ENCODE assay signal across 9 mouse cellular contexts in genomic region chr5:135276597-135276996, GRCm38 (mm10). TPM values are rescaled to one million over a fixed set of nuclear protein-coding genes. Genes with fewer than 3 reads are reported as not detected.
DNase-seq lines count a peak whose midpoint lies in the region; ATAC-seq and TF ChIP-seq lines count a peak whose summit lies in the region.
"Had no signal": no experiment of that assay in that cellular context is flagged by ENCODE, and none has a peak within 500 bp of the region (broad histone marks: within the 10 kb centered on the region; RNA-seq: fewer than 3 reads in every experiment).

No protein-coding gene starts in this region.

- DNase-seq in liver, embryonic 11.5 days (ENCODE audit: low spot score) = no peak
- DNase-seq in liver = no peak
- DNase-seq in forebrain, embryonic 10.5 days (ENCODE audit: extremely low spot score, low spot score) = peak; percentile 38
- peak; percentile 43 for DNase-seq in retina, embryonic 14.5 days (ENCODE audit: low spot score)
- no peak for DNase-seq in left cerebral cortex, adult 2 months (ENCODE audit: extremely low spot score in 1 of 2, low spot score in 2 of 2)
- DNase-seq in urinary bladder, postnatal 14 days (ENCODE audit: low spot score) = no peak
- DNase-seq in left cerebral cortex, adult 8-10 months (ENCODE audit: low spot score in 2 of 2) = no peak
- DNase-seq: kidney, adult 9 months had no signal

- intact Hi-C loops in left cerebral cortex, adult 2 months (cut with DNase I) = loop anchor here (10.0 kb wide), 1 partner anchor 1662 kb away; no protein-coding TSS in a partner anchor

- peak overlapping the region; percentile 41 for H3K4me2 ChIP-seq in liver, embryonic 11.5 days
- peak overlapping the region; percentile 58 for H3K4me2 ChIP-seq in limb, embryonic 13.5 days (replicated peaks)

- TF ChIP-seq CTCF in left cerebral cortex, adult 2 months (IDR thresholded peaks at IDR 0.05) = no peak

- H3K4me1 ChIP-seq in liver, embryonic 11.5 days (replicated peaks; ENCODE audit: control insufficient read depth, insufficient read depth, low read length) = 0 out of 2 replicates have a peak, but pooled peaks cover 3% of the 10 kb centered on the region
- peaks cover 46% of the 10 kb centered on the region for H3K4me1 ChIP-seq in forebrain, embryonic 10.5 days
- H3K4me1 ChIP-seq in limb, embryonic 13.5 days = peaks cover 48% of the 10 kb centered on the region

- 5% methylated on average over 36 of the region's 36 CpGs for WGBS in liver, embryonic 11.5 days
- 3% methylated on average over 36 of the region's 36 CpGs for WGBS in forebrain, embryonic 10.5 days
- WGBS in limb, embryonic 13.5 days = 3% methylated on average over 36 of the region's 36 CpGs

- no peak overlapping the region for H3K27ac ChIP-seq in liver, embryonic 11.5 days (ENCODE audit: low read depth, low read length)
- H3K27ac ChIP-seq in forebrain, embryonic 10.5 days = peak overlapping the region; percentile 66
- peak overlapping the region; percentile 85 for H3K27ac ChIP-seq in limb, embryonic 13.5 days
- no peak overlapping the region for H3K27ac ChIP-seq in left cerebral cortex, adult 2 months

- no peak for ATAC-seq in liver, embryonic 11.5 days (replicated peaks; ENCODE audit: low FRiP score)
- no peak for ATAC-seq in limb, embryonic 13.5 days (ENCODE audit: low FRiP score, low read depth)

- peaks cover 10% of the 10 kb centered on the region for H3K27me3 ChIP-seq in liver, embryonic 11.5 days (replicated peaks; ENCODE audit: control insufficient read depth, insufficient read depth, low read length)
- peaks cover 41% of the 10 kb centered on the region for H3K27me3 ChIP-seq in forebrain, embryonic 10.5 days (ENCODE audit: poor library complexity, severe bottlenecking)
- peaks cover 12% of the 10 kb centered on the region for H3K27me3 ChIP-seq in limb, embryonic 13.5 days

- no peaks in the 10 kb centered on the region for H3K36me3 ChIP-seq in liver, embryonic 11.5 days (ENCODE audit: control insufficient read depth, insufficient read depth, low read length)
- H3K36me3 ChIP-seq in forebrain, embryonic 10.5 days (replicated peaks) = no peaks in the 10 kb centered on the region
- H3K36me3 ChIP-seq in limb, embryonic 13.5 days = no peaks in the 10 kb centered on the region

- no peaks in the 10 kb centered on the region for H3K9me3 ChIP-seq in liver, embryonic 11.5 days (ENCODE audit: control insufficient read depth, low read length)
- no peaks in the 10 kb centered on the region for H3K9me3 ChIP-seq in forebrain, embryonic 10.5 days
- H3K9me3 ChIP-seq in limb, embryonic 13.5 days = no peaks in the 10 kb centered on the region

- no peak overlapping the region for H3K9ac ChIP-seq in liver, embryonic 11.5 days (ENCODE audit: low read depth, low read length)
- peak overlapping the region; percentile 60 for H3K9ac ChIP-seq in limb, embryonic 13.5 days

- H3K4me3 ChIP-seq in liver, embryonic 11.5 days (ENCODE audit: low read depth, low read length) = peak overlapping the region; percentile 24; the same call in 1 of the 2 replicates
- H3K4me3 ChIP-seq in forebrain, embryonic 10.5 days = peak overlapping the region; percentile 42
- peak overlapping the region; percentile 32 for H3K4me3 ChIP-seq in limb, embryonic 13.5 days
- H3K4me3 ChIP-seq in left cerebral cortex, adult 2 months = no peak overlapping the region

RNA-seq across cellular contexts. Expression of gene Fzd9, which starts 25.6 kb away (rescaled TPM):
- 0.47 and 0.58 TPM in 2 replicates for polyA plus RNA-seq in liver, embryonic 11.5 days (2014; fragmentation: Nextera tagmentation; extraction: Ambion mirVana)
- 13.6 and 14.1 TPM in 2 replicates for polyA plus RNA-seq in forebrain, embryonic 10.5 days (2016; fragmentation: Nextera tagmentation; extraction: Ambion mirVana)
- polyA plus RNA-seq in limb, embryonic 13.5 days (2015; fragmentation: Nextera tagmentation; extraction: Ambion mirVana) = 19.4 and 21.1 TPM in 2 replicates
- 1 to 10 TPM; 5.1 TPM for total RNA-seq in left cerebral cortex, adult 2 months (2021)
- 1 to 10 TPM; 4.3 to 6.5 (median 5.4) TPM for total RNA-seq in left cerebral cortex, adult 8-10 months (2022)

Comparison
In these comparisons a context has a peak if more than half of its experiments do, and no peak if none do; other contexts are left out.
1. DNase-seq: peak in forebrain, embryonic 10.5 days (single experiment) and retina, embryonic 14.5 days (single experiment); none in liver, embryonic 11.5 days (single experiment), liver (single experiment), left cerebral cortex, adult 2 months (0 of 2), urinary bladder, postnatal 14 days (single experiment) and left cerebral cortex, adult 8-10 months (0 of 2).
2. H3K27ac ChIP-seq: peak in forebrain, embryonic 10.5 days (single experiment) and limb, embryonic 13.5 days (single experiment); none in liver, embryonic 11.5 days (single experiment) and left cerebral cortex, adult 2 months (single experiment).